Mouse (Mus musculus) lung, postnatal 14 days (tissue): ENCODE measurements around the gene Wt1.

Experiments used
- DNase-seq: peaks from one replicate; pipeline ENCODE4 v3.0.0; 2021

Wt1 gene

DNA sequence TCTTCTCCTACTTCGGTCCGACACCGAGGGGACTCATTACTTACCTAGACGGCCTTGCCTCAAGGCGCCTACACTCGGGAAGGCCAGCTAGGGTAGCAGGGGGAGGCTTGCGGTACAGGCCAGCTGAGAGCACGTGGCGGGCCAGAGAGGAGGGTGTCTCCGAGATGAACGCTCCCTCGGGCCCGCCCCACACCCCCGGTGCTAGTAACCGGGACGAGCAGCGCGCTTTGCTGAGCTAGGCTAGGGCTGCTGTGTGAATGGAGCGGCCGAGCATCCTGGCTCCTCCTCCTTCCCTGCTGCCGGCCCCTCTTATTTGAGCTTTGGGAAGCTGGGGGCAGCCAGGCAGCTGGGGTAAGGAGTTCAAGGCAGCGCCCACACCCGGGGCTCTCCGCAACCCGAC, at the start of gene Wt1:
Gene Wt1, plus strand, starts transcription at position 251 of the 400 bp plus-strand sequence.
- no peak for DNase-seq

DNA sequence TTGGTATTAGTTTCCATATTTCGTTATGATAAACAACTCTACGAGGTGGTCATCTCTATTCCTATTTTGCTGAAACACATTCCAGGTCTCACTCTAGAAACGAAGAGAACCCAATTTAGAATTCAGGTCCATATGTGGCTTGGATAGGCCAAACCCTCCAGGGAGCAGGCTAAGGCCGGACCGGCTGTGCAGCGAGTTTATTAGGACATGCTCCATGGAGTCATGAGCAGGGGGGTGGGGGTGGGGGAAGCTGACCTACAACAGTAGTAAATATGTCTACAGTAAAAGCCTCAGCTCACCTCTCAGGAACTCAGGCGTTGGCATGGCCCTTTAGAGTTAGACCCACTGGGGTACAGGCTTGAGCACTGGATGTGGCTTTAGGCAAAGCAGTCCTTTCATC, 49.2 kb upstream of the Wt1 start:
- no peak for DNase-seq

DNA sequence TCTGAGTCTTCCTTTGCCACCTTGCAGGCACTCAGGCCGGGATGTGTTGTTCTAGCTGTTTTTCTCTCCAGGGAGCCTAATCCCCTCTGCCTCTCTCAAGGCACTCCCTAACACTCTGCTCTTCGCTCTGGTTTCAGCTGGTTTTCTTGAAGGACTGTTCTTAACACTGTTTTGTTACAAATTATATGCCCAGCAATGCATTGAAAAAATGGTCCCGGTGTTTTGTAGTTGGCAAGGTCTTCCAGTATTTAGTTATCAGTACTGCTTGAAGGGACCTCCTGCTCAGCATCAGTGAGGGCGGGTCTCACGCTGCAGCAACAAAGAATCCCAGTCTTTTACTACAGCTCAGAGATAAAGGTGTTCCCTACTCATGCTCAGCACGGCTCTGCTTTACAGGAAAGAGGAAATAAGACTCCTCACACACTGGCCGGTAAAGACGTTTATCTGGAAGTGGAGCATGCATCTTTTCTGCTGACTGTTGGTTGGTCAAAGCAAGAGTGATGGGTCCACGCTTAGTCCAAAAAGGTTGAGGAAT, 44.0 kb upstream of the Wt1 start:
- no peak for DNase-seq

DNA sequence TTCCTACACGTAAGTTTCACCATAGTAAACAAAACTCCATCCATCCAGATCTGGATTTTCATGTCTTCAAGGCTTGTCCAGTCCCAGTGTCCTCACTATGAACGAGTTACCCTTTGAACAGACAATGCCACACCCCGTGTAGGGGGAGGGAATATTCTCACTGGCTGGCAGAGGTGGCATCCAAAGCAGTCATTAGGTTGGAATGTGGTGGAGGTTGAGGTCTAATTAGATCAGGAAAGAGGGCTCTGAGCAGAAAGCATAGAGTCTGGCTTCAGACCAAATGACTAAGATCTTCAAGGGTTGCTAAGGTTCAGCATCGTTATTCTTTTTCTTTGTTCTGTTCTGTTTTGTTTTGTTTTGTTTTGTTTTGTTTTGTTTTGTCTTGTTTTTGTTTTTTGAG, 42.3 kb upstream of the Wt1 start:
- DNase-seq, result no peak

DNA sequence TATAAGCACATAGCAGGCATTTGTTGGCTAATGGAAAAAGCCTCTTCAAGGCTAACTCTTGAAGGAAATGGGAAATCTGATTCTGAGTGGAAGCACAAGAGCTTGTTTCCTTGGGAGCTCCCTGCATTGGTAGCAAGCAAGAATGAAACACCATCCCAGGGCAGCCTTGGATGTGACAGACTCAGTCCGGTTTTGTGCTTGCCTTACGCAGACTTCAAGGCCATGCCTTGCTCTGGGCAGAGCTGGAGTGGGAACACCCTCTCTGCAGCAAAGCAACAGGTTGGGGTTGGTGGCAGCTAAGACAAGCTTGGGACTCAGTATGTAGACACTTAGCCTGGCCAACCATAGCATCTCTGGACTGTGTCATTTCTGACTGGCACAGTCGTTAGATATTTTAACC, 40.2 kb upstream of the Wt1 start:
- no peak for DNase-seq

DNA sequence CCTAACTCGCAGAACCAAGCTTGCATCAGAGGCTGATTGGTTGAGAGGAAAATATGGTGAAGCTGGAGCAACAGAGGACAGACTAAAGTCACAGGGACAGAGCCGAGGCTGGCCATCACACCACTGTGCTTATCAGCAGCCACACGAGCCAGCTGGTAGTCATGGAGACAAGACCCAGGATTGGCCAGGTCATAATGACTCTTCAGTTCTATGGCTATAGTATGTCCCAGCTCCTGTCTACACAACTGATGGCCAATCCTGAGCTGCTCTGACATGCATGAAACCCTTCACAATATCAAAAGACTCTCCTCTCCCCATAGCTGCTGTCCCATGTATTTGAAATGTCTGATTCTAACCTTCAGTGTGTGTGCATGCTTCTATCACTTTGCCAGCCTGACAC, 38.3 kb upstream of the Wt1 start:
- no peak for DNase-seq

DNA sequence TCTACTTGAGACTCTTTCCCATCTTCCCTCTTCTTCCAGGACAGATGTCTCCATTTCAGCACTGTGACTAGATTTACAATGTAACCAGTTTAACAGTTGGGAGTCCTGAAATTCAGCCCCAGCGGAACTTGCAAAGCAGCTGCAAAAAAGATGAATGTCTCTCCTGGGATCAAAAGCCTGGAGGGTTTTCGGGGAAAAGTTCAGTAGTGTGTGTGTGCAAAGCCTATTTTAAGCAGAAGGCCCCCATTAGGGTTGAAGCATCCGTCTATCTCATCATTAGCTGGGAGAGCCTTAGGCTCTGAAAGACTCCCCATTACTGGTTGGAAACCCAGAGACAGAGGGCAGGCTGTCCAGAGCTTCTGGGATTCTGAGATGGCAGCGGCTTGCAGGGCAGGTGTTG, 37.2 kb upstream of the Wt1 start:
- DNase-seq, result no peak

DNA sequence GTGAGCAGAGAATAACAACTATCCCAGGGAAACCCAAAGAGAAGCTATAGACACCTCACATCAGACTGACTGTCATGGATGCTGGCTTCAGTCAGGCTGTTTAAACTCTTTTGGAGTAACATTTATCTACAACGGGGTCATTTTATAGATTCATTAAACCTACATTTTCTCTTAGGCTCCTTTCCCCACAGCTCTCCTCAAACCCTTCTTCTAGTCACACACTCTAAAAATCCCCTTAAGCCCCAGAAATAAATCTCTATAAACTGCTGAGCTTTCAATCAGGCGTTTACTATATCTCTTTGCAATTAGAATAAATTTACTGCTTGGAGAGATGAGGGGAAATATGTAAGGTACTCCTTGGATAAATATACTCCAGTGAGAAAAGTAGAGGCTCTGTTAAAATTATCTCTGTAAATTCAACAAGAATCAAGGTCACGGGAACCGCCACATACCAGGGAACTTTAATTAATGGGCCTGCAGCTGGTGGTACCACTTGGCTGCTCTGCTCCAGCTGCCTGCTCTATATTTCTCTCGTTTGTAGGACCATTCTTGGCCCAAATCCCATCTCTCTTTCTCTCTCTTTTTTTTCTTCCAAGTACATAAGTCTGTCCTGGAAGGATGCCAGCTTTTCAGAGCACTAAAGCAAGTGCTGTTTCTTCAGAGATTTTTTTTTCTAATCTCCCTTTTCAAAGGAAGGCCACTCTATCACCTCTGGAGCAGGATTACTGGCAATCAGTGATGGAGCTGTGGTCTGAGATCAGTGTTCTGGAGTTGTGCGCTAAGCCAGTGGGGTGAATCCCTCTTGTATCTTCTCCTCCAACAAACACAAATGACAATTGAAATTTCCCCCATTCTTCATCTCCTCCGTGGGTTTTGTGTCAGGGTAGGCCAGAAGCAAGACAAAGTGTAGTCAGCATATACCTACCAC, 36.5 kb upstream of the Wt1 start:
- no peak for DNase-seq

DNA sequence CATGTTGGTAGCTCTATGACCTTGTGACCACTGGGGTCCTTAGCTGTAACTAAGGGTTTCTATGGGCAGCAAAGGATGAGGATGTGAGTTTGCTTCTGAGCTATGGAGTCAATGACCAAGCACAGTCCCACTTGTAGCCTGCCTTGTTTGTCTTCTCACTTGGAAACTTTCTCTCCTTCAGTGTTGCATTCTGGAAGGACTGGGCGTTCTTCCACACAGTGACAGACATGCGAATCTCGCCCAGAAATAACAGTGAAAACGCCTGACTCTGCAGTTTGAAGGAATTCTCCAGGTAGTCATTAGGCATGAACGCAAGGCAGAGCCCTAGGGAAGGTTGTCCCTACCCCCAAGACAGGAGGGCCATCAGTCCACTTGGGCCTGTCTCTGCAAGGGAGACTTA, 35.3 kb upstream of the Wt1 start:
- DNase-seq, result no peak

DNA sequence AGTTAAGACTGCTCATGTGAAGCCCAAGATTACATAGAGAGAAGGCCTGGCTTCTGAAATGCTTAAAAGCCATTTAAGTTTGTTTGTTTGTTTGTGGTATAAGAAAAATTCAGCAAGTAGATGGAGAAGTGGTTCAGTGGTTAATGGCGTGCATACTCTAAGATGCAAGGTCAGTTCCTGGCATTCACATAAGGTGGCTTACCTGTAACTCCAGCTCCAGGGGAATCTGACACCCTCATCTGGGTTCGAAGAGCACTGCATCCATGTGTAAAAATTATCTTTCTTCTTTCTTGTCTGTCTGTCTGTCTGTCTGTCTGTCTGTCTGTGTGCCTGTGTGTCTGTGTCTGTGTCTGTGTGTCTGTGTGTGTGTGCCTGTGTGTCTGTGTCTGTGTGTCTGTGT, 34.6 kb upstream of the Wt1 start, which contains the start of gene Gm11060:
Gene Gm11060, plus strand, starts transcription at position 301 of the 400 bp plus-strand sequence.
- DNase-seq, result no peak

DNA sequence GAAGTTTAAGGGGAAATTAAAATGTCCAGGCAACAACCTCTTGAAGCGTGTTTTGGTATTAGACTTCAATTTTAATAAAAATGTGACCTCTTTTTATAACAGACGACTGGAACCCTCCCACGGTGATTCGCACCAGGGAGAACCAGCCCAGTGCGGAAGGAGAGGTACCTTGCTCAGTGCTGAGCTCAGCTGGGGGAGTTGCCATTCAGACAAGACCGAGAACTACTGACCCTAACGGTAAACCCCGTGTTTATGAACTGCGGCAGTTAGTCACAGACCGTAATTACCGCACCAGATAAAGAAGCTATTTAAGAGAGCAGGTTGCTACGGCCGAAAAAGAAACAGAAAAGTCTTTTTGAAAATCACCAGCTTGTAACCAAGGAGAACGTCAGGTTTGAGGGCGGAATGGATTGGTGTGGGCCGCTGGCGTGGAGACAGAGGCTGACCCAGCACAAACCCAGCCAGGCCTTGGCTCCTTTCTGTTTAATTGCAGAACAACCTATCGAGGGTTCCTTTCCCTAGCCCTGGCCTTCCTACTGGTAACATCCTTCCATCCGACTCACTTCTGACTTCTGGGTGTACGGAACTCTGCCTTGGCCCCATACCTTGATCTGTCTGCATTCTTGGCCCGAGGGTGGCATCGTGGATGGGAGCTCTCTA, 28.9 kb upstream of the Wt1 start:
- no peak for DNase-seq

DNA sequence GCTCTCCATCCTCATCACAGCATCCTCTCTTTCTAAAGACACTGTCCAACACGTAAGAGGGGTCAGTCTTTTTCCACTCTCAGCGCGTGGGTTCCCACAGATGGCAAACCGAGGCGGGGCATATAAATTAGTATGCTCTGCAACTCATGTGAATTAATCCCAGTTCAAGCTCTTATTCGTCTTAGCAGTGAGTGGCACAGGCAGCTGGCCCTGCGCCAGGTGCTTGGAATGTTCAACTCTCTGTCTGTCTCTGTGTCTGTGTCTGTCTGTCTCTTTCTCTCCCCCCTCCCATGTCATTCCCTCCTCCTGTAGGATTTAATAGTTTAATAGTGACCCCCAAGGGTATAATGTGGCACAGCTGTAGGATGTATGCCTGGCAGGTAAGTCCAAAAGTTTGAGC, 26.9 kb upstream of the Wt1 start:
- DNase-seq, result no peak

DNA sequence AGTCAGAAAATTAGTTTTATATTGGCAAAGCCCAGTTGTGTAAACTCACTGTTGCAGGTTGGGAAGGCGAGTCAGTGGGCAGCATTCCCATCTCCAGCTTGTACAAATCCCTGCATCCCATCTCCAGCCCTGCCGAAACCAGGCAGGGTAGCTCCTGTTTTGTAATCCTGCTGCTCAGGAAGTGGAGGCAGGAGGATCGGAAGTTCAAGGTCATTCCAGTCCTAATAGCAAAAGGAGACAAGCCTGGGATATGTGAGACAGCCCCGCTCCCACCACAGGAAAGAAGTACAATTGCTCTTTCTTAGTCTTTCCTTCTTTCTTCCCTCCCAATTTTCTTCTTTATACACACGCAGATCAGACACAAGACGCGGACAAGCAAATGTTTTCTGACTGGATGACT, 25.8 kb upstream of the Wt1 start:
- DNase-seq, result no peak

DNA sequence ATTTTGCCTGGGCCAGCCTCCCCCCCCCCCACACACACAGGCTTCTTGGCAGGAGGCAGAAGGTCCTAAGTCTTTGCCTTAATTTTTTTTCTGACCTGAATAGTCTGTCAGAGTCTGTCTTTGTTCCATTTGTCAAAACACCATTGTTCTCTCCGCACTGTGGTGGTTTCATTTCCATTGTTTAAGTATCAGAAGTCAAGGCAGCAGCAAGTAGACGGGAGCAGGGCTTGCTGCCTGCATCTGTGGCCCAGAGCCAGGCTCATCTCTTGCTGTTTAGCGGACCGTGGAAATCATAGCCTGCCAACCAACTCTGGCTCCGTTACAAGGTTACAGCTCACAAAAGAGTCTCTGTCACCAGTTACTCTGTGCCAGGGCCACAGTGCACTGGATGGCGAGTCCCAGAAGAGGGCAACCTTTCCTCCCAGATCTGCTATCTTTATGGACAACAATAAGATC, 17.6 kb upstream of the Wt1 start:
- peak; percentile 70 for DNase-seq

DNA sequence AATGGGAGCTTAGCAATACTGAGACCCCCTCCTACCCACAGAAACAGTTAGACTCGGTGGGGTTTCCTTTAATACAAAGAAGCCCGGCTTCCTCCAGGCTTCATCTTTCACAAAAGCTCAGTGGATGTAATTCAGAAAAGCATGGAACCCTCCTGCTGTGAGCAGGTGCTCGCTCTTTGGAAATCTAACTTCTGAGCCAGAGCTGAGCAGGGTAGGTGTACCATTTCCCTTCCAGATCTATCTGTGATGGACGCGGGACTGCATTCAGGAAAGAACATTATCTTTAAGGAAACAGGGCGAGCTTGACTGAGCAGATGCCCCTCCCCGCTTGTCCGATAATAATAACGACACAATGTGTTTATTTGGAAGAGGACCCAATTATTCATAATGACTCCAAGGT, 12.3 kb upstream of the Wt1 start:
- no peak for DNase-seq

DNA sequence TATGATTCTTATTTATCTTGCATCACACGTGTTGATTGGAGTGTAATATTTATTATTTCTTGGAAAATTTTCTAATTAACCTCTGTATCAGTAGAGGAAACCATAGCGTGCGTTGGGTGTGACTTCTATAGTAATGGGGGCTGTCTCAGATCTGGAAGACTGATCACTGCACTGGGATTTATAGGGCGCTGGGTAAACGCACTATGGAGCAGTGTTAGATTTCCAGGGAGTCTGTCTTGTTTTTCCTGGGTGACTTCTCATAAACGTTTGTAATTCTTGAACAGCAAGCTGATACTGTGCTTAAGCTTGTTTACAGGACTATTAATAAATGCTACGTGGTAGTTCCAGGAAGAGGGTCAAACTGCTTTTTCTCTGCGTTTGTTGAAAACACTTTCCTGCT, 8.7 kb upstream of the Wt1 start:
- DNase-seq, result no peak

DNA sequence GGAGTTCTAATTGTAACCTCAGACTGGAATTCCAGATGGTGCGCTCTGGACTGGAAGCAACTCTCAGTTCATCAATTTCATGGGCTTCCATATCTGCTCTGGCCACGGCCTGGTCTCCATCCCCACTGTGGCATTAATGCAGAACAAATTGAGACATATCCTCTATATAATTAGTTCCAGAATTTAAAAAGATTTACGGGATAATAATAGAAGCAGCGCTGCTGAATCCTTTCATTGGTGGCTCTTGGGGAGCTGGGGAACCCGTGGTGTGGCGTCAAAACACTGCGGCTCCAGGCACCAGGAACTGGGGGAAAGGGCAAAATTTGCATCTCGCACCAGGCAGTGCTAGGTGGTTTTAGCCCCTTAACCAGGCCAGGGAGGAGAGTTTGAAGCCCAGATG, 4.1 kb upstream of the Wt1 start:
- DNase-seq, result no peak

DNA sequence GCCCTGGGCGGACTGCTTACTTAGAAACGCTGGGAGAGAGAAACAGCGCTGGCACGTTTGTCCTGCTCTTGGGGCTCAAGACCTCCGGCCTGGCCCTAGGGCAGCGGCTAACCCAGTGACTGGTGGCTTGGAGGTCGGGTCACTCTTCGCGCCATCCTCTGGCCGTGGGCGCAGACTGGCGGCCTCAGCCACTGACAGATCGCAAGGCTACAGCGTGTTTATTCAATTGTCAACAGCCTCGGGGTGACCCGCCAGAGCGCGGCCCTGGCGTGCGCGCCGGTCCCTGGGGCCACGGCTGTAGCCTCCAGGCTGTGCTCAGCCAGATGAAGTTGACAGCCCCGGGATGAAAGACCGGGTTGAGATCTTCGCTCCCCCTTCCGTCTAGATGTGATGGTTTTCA, 3.4 kb upstream of the Wt1 start:
- no peak for DNase-seq

DNA sequence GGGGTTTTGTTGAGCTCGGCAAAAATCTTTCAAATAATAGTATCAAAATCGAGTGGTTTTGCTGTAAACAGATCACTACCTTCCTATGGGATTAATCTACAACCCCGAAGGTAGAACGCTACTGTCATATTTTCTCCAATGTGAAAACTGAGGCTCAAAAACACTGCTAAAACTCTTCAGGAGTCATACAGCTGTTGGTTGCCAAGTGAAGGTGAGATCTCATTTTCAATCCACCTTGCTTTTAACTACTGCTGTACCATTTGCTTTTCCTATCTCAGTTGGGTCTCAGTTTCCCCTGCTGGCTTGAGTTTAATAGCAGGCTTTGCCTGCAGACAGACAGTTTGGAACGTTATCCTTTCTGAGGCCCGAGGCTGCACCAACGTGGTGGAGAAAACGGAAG, 2.9 kb upstream of the Wt1 start:
- no peak for DNase-seq

DNA sequence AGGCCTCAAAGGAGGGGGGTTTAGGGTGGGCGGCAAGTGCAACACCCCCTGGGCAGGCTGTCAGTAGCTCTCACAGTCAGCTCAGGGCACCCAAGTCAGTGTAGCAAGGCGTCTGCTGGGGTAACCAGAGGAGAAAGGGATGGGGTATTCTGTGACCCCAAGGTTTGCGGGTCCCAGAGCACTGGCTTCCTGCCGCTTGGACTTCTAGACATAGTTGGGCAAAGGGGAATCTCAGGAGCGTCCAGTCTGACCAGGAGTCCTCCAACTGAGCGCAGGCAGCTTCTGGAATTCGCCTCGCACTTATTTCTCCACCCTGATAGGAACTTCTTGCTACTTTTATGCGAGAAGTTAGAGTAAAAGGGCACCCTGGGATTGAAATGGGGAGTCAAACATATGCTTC, 2.4 kb upstream of the Wt1 start:
- DNase-seq, result no peak

DNA sequence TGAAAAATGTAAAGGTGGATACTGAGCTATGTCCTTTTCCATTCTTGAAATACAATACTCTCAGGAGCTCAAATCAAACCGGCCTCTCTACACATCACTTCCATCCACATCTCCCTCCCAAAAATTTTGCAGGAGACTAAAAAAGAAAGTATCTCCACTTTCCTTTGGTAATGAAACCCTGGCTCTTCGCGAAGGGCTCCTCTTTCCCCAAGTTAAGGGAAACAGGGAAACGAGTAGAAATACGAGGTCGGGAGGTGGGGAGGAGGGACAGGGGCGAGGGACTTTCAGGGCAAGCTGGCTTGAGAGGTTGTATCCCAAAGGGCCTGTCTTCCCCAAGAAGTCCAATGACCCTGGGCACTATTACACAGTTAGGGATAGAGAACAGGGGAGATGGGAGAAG, 1.9 kb upstream of the Wt1 start:
- DNase-seq, result no peak

DNA sequence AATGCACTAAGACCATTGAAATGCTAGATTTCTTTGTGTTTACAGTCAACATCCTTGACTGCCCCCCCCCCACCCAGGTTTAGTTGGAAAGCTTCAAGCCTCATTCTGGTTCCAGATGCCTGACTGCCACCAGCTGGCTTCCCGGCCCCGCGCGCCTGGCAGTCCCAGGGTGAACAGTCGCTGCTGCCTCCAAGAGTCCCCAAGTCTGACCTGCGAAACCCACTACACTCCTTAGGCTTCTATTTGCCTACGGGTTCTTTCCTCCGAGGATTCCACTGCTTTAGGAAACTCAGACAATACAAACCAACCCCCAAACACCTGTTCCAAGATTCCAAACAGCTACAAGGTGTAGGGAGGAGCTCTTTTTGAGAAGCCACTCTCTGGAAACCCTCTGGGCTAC, 1.1 kb upstream of the Wt1 start:
- no peak for DNase-seq

DNA sequence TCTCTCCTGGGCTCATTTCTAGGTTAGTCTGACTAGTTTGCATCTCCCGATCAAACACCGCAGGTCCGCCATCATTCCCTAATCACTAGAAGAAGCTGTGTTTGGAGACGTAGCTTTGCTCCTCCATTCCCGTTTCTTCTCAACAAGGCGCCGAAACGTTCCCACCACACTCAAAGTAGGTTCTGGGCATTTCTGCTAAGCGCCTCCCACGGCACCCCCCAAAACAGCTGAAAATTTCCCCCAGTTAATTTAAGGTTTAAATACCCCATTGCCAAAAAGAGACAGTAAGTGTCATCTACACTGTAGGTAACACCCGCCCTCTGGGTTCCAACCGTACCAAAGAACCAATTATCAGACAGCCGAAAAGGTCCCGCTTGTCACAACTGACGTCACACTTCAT, 688 bp upstream of the Wt1 start:
- no peak for DNase-seq
